Mouse (Mus musculus) right cerebral cortex, adult 2 months (tissue): ENCODE results near the gene Agpat3.

Experiments used
- DNase-seq, 2 experiments: peaks; one replicate each; pipeline ENCODE4 v3.0.0; 2021 to 2022; ENCODE audit warnings: low spot score in 2 of 2

Agpat3 gene

GRCm38 (mm10) chr10:78324556-78325164 is 27.6 kb downstream of the Agpat3 start:
- no peak for DNase-seq

DNA sequence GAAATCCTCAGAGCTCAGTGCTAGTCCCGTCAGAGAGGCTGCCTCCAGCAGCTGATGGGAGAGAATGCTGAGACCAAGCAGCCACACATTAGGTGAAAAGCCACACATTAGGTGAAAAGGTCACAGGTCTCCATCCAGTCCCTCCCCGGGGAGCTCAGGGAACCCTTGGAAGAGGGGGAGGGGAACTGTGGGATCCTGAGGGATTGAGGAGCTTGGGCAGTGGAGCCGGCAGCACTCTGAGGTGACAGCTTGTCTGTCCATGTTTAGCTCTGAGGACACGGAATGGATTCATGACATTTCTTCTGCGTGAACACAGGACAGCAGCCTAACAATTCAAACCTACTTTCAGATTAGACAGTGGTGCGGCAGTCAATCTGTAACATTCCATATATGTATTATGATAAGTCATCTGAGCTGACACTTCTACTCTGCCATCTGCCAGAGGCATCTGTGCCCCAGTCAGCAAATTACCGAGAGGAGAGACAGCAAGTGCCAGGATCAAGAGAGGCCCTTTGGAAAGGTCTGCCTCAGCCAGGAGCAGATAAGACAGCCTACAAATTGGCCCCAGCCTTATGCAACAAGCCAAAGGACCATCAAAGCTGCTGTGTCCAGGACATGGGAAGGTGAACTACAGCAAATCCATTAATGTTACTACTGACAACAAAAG is 28.9 kb downstream of the Agpat3 start:
- DNase-seq: peak; percentile 54 to 55

- no peak for DNase-seq
Measured at GRCm38 (mm10) chr10:78322806-78323205, 29.5 kb downstream of the Agpat3 start.

GRCm38 (mm10) chr10:78321133-78321757 is 31.0 kb downstream of the Agpat3 start:
- DNase-seq: no peak

DNA sequence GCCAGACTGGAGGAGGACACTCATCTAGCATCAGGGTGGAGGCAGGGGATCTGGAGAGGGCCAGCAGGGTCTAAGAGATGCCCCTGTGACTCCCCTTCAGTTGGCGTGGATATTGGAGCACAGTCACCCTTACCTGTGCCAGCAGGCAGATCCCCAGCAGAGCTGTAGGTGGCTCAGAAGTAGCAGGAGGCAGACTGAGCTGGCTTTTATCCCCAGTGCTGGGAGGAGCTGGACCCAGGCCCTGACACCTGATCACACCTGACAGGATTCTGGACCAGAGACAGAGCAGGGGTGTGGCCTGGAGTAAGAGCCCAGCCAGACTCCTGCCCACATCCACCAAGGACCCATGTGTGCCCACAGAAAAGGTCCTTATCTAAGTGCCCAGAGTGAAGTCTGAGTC is 31.8 kb downstream of the Agpat3 start:
- no peak for DNase-seq

DNA sequence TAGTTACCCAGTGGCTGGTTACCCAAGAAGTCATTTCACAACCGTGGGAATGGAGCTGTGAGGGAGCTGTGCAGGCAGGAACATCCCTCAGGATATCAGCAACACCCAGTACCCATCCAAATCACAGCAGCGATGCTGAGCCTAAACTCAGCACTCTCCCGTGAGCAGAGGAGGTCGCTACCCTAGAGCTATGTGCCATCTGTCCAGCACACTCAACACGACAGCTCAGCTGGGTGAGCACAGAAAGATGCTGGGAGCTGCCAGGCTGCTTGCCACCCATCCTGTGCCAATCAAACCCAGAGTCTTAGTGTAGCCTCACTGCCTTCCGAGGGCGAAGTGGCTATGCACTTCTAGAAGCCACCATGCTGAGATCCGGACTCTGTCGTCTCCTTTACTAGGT is 32.3 kb downstream of the Agpat3 start:
- peak in 1 of 2 experiments; percentile 36 for DNase-seq

DNA sequence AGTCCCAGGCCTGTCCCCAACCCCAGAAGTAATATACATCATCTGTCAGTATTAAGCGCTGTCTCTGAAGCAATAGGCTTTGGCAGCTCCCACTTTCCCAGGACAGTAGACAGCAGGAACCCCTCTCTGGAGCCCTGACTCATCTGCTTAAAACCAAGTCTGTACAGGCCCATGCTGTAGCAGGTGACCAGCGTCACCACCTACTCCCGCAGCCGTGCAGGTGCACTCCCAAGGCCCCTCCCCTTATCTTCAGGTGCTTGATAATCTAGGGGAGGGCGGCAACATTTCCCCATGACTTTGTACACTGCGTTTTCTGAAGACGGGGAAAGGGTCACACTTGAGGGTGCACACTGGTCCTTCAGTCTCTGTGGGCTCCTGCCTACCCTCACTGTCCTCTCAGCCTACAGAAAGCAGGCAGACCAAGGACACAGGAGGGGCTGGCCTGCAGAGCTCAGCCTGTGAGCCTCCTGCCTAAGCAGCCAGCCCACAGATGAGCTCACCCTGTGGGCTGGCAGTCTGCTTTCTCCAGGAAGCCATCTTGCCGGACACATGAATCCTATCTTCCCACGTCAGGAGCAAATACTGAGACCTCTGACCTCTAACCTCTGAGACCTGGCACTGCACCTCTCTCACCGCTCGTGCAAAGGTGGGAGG is 34.9 kb downstream of the Agpat3 start:
- DNase-seq: no peak

- DNase-seq: no peak
Measured at GRCm38 (mm10) chr10:78316228-78317087, 35.8 kb downstream of the Agpat3 start.

DNA sequence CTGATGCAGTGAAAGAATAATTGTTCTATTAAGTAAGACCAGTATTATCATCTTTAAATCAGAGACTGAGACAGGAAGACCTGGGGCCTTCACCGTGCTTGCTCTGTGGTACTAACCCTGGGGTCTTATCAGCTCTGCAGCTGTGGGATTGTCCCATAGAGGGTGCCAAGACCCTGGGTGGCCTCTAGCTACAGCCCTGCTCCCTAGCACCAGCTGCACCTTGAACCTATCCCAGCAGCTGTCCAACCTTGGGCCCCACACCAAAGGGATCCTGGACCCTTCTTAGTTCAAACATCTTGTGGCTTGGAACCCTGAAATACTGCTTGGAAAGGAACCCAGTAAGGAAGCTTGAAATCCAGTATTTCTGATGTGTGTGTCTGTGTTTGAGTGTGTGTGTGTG is 37.1 kb downstream of the Agpat3 start:
- no peak for DNase-seq

DNA sequence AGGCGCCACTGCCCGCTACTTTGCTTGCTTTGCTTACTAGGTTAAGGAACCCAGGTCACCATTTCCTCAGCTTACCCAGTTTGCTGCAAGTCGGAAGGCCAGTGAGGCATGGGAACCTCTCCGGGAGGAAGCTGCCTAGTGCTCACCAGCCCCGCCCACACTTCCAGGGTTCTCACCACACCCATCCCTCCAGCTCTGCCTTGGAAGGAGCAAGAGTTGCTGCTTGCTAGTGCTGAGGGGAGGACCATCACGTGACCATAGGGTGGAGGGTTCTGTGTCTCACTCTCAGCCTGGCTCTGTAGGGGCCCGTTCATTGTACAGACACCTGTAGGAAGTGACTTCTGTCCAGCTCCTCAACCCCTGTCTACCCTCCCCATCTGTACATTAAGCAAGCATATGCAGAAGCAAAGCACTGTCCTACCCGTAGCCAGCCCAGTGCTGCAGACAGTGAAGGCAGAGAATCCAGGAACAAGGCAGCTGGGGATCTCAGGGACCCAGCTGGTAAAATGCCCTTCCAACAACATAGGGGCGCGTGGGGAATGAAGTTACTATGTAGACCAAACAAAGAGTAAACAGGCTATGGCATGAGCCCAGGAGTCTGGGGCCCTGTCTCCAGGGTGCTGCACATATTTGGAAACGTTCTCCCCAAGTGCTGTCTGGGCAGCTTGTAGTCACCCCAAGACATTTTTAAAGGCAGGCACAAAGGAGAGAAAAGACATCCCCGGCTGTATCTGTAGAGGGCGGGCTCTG is 40.2 kb downstream of the Agpat3 start:
- no peak for DNase-seq

- DNase-seq: no peak
Measured at GRCm38 (mm10) chr10:78310747-78311267, 41.5 kb downstream of the Agpat3 start.

DNA sequence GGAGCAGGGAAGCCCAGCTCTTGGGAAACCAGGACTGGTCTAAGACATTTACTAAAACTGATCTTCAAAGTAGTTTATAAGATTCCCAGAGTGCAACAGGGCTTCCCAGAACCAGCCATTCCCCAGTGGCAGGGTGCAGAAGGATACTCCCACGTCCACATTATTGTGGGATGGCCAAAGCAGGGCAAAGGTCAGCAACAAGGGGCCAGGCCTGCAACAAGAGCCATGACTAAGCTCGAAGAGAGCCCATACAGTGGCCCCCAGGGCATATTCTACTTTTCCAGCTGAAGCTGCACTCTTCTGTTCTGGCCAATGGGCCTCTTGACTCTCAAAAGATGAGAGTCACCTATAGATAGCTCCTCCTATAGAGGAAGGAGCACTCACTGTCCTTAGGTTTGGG is 43.7 kb downstream of the Agpat3 start:
- no peak for DNase-seq

DNA sequence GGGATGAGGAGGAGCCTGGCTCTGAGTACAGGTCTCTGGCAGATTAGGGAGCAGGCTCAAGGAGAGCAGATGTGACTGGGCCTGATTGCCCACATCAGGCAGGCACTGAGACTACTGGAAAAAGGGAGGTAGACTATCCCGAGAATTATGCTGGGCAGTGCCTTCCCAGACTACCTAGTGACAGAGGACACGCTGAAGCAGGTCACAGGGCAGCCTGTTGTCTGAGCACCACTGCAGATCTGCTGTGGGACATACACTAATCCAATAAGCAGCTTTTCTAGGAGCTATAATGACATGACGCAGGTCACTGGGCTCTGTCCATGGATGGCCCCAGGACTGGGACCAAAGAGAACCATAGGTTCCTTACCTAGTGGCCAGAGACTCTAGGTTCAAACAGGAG is 44.9 kb downstream of the Agpat3 start:
- DNase-seq: no peak

DNA sequence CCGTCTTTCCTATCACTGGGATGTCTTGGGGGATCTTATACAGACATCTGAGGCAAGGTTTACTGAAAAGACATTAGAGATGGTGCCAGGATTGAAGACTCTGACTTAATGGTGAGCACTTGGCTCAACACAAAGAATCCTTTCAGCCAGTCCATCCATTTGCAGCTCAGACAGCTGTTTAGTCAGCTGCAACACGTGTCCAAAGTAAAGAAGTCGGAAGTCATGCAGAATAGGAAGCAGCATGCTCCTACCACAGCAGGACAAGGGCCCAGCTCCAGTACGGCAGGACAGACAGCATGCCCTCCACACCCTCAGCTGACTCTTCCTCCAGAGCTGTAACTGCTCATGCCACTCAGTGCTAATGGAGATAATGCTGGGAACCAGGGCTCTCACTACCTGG is 46.3 kb downstream of the Agpat3 start:
- no peak for DNase-seq

DNA sequence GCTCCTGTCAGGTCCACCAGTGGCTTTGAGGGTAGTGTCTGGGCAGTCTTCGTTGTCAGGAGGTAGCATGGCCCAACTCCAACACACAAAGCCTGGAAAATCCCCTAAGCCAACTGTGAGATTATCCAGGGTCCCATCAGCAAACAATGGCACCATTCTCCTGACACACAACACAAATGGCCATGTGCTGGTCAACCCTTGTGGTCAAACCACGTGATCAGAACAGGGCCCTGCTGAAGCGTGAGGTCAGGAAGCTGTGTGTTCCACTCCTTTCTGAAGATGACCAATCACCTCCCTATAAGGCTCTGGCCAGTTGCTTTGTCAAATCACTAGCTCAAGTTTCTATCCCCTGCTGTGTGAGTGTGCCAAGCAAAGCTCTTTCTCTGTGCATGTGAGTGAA is 47.3 kb downstream of the Agpat3 start:
- no peak for DNase-seq

GRCm38 (mm10) chr10:78303675-78304074 is 48.6 kb downstream of the Agpat3 start:
- peak; percentile 42 to 44 for DNase-seq

DNA sequence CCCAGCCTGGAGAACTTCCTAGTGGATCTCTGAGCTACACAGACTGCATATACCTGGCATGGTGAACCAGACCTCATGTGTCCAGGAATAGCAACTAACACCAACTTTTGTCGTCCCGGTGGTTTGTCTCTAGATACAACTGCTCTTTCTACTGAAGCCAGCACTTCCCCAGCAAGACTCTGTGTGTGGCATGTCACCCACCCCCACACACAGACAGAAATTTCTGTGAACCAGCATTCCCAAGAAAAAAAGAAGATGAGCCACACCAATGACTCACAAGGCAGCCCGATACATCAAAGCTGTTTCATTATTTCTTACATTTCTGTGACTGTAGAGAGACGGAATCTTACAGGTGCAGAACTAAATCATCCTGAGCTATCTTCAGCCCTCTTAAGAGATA is 52.2 kb downstream of the Agpat3 start:
- DNase-seq: peak; percentile 65 to 69

- DNase-seq: no peak
Measured at GRCm38 (mm10) chr10:78298651-78299644, 53.3 kb downstream of the Agpat3 start.
